Mouse (Mus musculus) embryonic facial prominence, embryonic 14.5 days (tissue): ENCODE data around the gene Gm11596. TPM values are rescaled to one million over a fixed set of nuclear protein-coding genes. Genes with fewer than 3 reads are reported as not detected.
"Not testable (repeated sequence)": the region's sequence is repeated elsewhere in the genome, so short reads cannot be mapped to it uniquely, and the experiment has no call there.

Experiments used
- ATAC-seq: fragments of 200-750 bp; cut with Nextera tagmentation; 2 replicates; pipeline ENCODE4 v1.8.0; 2017; ENCODE audit warnings: low read depth, moderate number of reproducible peaks, moderate TSS enrichment
- DNase-seq: peaks from one replicate; pipeline ENCODE4 v3.0.0-alpha.2; 2015; ENCODE audit warnings: low spot score
- H3K27ac ChIP-seq: fragments of 300-500 bp; sonication (generic); replicated peaks from 2 replicates; pipeline ENCODE4 v1.5.1; 2014; ENCODE audit warnings: low read depth, mild to moderate bottlenecking, low read length, moderate library complexity
- H3K27me3 ChIP-seq: fragments of 300-500 bp; sonication (generic); replicated peaks from 2 replicates; pipeline ENCODE4 v1.6.1; 2014; ENCODE audit warnings: low read length; ENCODE audit not compliant: control insufficient read depth, insufficient read depth
- H3K36me3 ChIP-seq: fragments of 300-500 bp; sonication (generic); 2 replicates; pipeline ENCODE4 v1.6.1; 2014; ENCODE audit warnings: low read length, mixed read lengths; ENCODE audit not compliant: control insufficient read depth, insufficient read depth
- H3K4me1 ChIP-seq: fragments of 300-500 bp; sonication (generic); 2 replicates; pipeline ENCODE4 v1.6.1; 2014; ENCODE audit warnings: antibody characterized with exemption, low read length; ENCODE audit not compliant: control insufficient read depth, insufficient read depth
- H3K4me2 ChIP-seq: fragments of 300-500 bp; sonication (generic); 2 replicates; pipeline ENCODE4 v1.6.1; 2014; ENCODE audit warnings: low read depth, mild to moderate bottlenecking, low read length, moderate library complexity, mixed read lengths
- H3K4me3 ChIP-seq: fragments of 300-500 bp; sonication (generic); 2 replicates; pipeline ENCODE4 v1.5.1; 2014; ENCODE audit warnings: low read depth, mild to moderate bottlenecking, low read length
- H3K9ac ChIP-seq: fragments of 300-500 bp; sonication (generic); 2 replicates; pipeline ENCODE4 v1.6.1; 2014; ENCODE audit warnings: low read depth, mild to moderate bottlenecking, low read length, moderate library complexity, mixed read lengths
- H3K9me3 ChIP-seq: fragments of 300-500 bp; sonication (generic); 2 replicates; pipeline ENCODE4 v1.6.1; 2016; ENCODE audit warnings: low read length; ENCODE audit not compliant: control insufficient read depth
- WGBS: fragments of 180-500 bp; shearing (Covaris S2); extraction: QIAGEN DNeasy Blood & Tissue Kit; methylation state at CpG from one replicate; pipeline ENCODE4 v1.1.7; 2014; 5-methylcytosine and 5-hydroxymethylcytosine counted together
- polyA plus RNA-seq: library from polyadenylated mRNA; unstranded; fragments of >200 nt; fragmentation: Nextera tagmentation; extraction: Ambion mirVana; gene quantifications from 2 replicates; pipeline ENCODE4 v1.2.1, GENCODE M21; 2014

The Gm11596 gene
- polyA plus RNA-seq = not detected in 2 replicates

- ATAC-seq = no peak
- no peaks in the 10 kb centered on the region for H3K4me1 ChIP-seq
- no peak within 1 kb of the TSS for H3K9ac ChIP-seq
- no peak within 1 kb of the TSS for H3K4me3 ChIP-seq
- DNase-seq = no peak
- no peaks in the 10 kb centered on the region for H3K36me3 ChIP-seq
- WGBS = 81% methylated on average over 2 of the region's 2 CpGs
- H3K9me3 ChIP-seq = no peaks in the 10 kb centered on the region
- H3K27me3 ChIP-seq = no peaks in the 10 kb centered on the region
- no peak within 1 kb of the TSS for H3K4me2 ChIP-seq
- H3K27ac ChIP-seq = no peak within 1 kb of the TSS
Measured at GRCm38 (mm10) chr11:99793367-99793766, at the start of gene Gm11596. Gene Gm11596, minus strand, starts transcription at chr11:99793467.

DNA sequence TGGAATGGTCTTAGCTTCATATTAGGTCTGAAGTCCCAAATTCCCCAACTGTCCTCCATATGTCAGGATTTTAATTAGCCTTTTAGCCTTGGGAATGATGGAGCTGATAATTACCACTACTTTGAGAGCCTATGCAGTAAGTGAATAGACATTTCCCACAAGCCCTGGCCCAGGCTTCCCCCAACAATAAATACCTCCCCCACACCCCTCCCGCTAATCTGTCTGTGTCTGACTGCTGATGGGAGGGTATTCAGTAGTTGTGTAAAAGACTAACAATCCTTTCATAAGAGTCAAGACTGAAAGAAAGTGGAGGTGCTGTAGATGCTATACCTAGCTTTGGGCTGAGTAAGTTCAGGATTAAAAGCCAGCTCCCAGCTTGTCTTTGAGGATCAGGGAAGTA is 48.9 kb upstream of the Gm11596 start:
- no peaks in the 10 kb centered on the region for H3K27me3 ChIP-seq
- H3K36me3 ChIP-seq = no peaks in the 10 kb centered on the region
- no peak overlapping the region for H3K4me3 ChIP-seq
- H3K9ac ChIP-seq = no peak overlapping the region
- H3K27ac ChIP-seq = no peak overlapping the region
- no peaks in the 10 kb centered on the region for H3K4me1 ChIP-seq
- no peak for ATAC-seq
- WGBS = 66% methylated on average over 1 of the region's 1 CpGs
- DNase-seq = no peak
- H3K4me2 ChIP-seq = no peak overlapping the region
- H3K9me3 ChIP-seq = no peaks in the 10 kb centered on the region

GRCm38 (mm10) chr11:99837966-99838365 is 44.7 kb upstream of the Gm11596 start, which contains the start of gene 2300003K06Rik:
Gene 2300003K06Rik, minus strand, starts transcription at chr11:99838066.
- no peaks in the 10 kb centered on the region for H3K4me1 ChIP-seq
- DNase-seq = no peak
- 81% methylated on average over 1 of the region's 1 CpGs for WGBS
- H3K36me3 ChIP-seq = no peaks in the 10 kb centered on the region
- no peak within 1 kb of the TSS for H3K4me3 ChIP-seq
- H3K4me2 ChIP-seq = no peak within 1 kb of the TSS
- H3K9ac ChIP-seq = no peak within 1 kb of the TSS
- no peaks in the 10 kb centered on the region for H3K9me3 ChIP-seq
- no peak within 1 kb of the TSS for H3K27ac ChIP-seq
- no peak for ATAC-seq
- no peaks in the 10 kb centered on the region for H3K27me3 ChIP-seq

- H3K36me3 ChIP-seq, ATAC-seq, H3K4me2 ChIP-seq, H3K4me1 ChIP-seq, DNase-seq, H3K27me3 ChIP-seq, H3K9ac ChIP-seq, H3K4me3 ChIP-seq, H3K27ac ChIP-seq, H3K9me3 ChIP-seq: not testable (repeated sequence)
- 80% methylated on average over 2 of the region's 2 CpGs for WGBS
Measured at GRCm38 (mm10) chr11:99815566-99815965, 22.3 kb upstream of the Gm11596 start, which contains the start of gene Gm11564. Gene Gm11564, minus strand, starts transcription at chr11:99815666.

DNA sequence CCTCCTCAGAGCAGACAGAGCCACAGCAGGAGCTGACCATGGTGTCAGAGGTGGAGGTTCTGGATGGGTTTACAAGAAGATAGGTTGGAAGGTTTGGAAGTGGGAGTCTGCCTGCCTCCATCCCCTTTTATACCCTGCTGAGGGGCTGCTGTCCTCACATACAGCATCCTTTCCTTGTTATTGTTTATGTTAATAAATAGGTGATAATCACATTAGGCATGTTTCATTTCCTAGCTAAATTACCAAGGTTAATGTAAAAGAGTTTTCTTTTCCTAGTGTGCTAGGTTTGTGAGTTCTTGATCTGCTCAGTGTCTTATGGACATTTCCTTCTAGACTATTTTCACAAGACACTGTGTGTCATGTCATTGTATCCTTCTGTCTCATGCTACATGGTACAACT is 16.5 kb upstream of the Gm11596 start, which contains the start of gene Krtap4-13:
Gene Krtap4-13, minus strand, starts transcription at position 101 of the 400 bp plus-strand sequence.
- H3K27me3 ChIP-seq, ATAC-seq, H3K9ac ChIP-seq, H3K4me2 ChIP-seq, H3K27ac ChIP-seq, H3K9me3 ChIP-seq, H3K4me3 ChIP-seq, H3K36me3 ChIP-seq, H3K4me1 ChIP-seq, DNase-seq: not testable (repeated sequence)

GRCm38 (mm10) chr11:99804346-99804745 is 11.1 kb upstream of the Gm11596 start, which contains the start of gene Gm11554:
Gene Gm11554, minus strand, starts transcription at chr11:99804446.
- H3K4me1 ChIP-seq, H3K27ac ChIP-seq, H3K9me3 ChIP-seq, ATAC-seq, H3K4me2 ChIP-seq, H3K36me3 ChIP-seq, H3K27me3 ChIP-seq, DNase-seq, H3K9ac ChIP-seq, H3K4me3 ChIP-seq: not testable (repeated sequence)
- no CpG with 5 or more reads among the region's 1 CpGs for WGBS

DNA sequence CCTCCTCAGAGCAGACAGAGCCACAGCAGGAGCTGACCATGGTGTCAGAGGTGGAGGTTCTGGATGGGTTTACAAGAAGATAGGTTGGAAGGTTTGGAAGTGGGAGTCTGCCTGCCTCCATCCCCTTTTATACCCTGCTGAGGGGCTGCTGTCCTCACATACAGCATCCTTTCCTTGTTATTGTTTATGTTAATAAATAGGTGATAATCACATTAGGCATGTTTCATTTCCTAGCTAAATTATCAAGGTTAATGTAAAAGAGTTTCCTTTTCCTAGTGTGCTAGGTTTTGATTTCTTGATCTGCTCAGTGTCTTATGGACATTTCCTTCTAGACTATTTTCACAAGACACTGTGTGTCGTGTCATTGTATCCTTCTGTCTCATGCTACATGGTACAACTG is 5.6 kb upstream of the Gm11596 start, which contains the start of gene Gm11569:
Gene Gm11569, minus strand, starts transcription at position 101 of the 400 bp plus-strand sequence.
- WGBS = no CpG with 5 or more reads among the region's 1 CpGs
- not testable (repeated sequence) for H3K9me3 ChIP-seq, H3K4me3 ChIP-seq, DNase-seq, H3K9ac ChIP-seq, H3K27me3 ChIP-seq, H3K4me1 ChIP-seq, H3K27ac ChIP-seq, ATAC-seq, H3K36me3 ChIP-seq, H3K4me2 ChIP-seq

DNA sequence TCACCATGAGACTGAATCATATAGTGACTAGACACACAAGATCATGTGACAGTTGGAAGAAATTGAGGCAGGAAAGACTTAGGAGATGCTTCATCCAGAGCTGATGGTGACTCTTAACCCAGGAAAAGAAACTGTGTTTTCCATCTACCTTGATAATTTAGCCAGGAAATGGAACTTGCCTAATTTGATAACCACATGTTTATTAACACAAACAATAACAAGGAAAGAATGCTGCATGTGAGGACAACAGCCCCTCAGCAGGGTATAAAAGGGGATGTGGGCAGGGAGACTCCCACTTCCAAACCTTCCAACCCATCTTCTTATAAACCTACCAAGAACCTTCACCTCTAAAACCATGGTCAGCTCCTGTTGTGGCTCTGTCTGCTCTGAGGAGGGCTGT is 8.4 kb downstream of the Gm11596 start, which contains the start of gene Krtap4-9:
Gene Krtap4-9, plus strand, starts transcription at position 301 of the 400 bp plus-strand sequence.
- H3K27me3 ChIP-seq, H3K4me3 ChIP-seq, H3K4me1 ChIP-seq, H3K9ac ChIP-seq, DNase-seq, H3K36me3 ChIP-seq, ATAC-seq, H3K27ac ChIP-seq, H3K4me2 ChIP-seq, H3K9me3 ChIP-seq: not testable (repeated sequence)

- H3K27ac ChIP-seq = no peak within 1 kb of the TSS
- no peak within 1 kb of the TSS for H3K4me2 ChIP-seq
- H3K9ac ChIP-seq = no peak within 1 kb of the TSS
- H3K4me1 ChIP-seq = no peaks in the 10 kb centered on the region
- H3K9me3 ChIP-seq = no peaks in the 10 kb centered on the region
- DNase-seq (no peak), ATAC-seq (no peak)
- H3K4me3 ChIP-seq = no peak within 1 kb of the TSS
- no peaks in the 10 kb centered on the region for H3K36me3 ChIP-seq
- 91% methylated on average over 2 of the region's 2 CpGs for WGBS
- no peaks in the 10 kb centered on the region for H3K27me3 ChIP-seq
Measured at GRCm38 (mm10) chr11:99780604-99781003, 12.7 kb downstream of the Gm11596 start, which contains the start of gene Krtap4-8. Gene Krtap4-8, minus strand, starts transcription at chr11:99780704.
